Comparison of ENCODE assay signal across 26 mouse cellular contexts in the genomic region with DNA sequence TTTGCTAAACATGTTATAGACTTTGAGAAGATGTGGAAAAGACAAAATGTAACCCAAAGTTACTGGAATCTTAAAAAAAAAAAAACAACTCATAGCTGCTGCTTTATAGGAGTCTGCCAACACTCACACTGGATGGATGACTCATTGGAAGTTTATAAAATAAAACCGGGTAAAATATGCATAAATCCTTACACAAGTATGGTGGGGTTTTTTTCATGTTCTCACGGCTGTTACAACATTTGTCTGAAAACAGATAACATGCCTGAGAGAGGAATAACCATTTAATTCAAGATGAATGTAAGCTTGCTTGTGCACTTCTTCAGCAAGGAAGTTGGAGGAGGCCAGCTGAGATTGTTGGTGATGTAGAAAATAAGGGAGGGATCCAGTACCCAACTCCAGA. TPM values are rescaled to one million over a fixed set of nuclear protein-coding genes. Genes with fewer than 3 reads are reported as not detected.
DNase-seq lines count a peak whose midpoint lies in the region; ATAC-seq and TF ChIP-seq lines count a peak whose summit lies in the region.
"Had no signal": no experiment of that assay in that cellular context is flagged by ENCODE, and none has a peak within 500 bp of the region (broad histone marks: within the 10 kb centered on the region; RNA-seq: fewer than 3 reads in every experiment).

No protein-coding gene starts in this region.

- H3K4me3 ChIP-seq in heart, postnatal 0 days (ENCODE audit: low read depth, low read length): no peak overlapping the region
- H3K4me3 ChIP-seq in embryonic fibroblast, embryonic 13.5 days (ENCODE audit: insufficient read depth, low read length): no peak overlapping the region
- H3K4me3 ChIP-seq in hindbrain, embryonic 13.5 days: no peak overlapping the region
- H3K4me3 ChIP-seq: embryonic facial prominence, embryonic 15.5 days; forebrain, embryonic 12.5 days; heart, embryonic 13.5 days; intestine, embryonic 15.5 days had no signal

- peak; percentile 8 for DNase-seq in heart, postnatal 0 days (ENCODE audit: low spot score)
- DNase-seq in heart, postnatal 25 days (ENCODE audit: low spot score): no peak
- DNase-seq in 3T3-L1 (ENCODE audit: low read depth, low spot score): peak; percentile 83
- DNase-seq in Muller cell, postnatal 12 days (ENCODE audit: inconsistent ontology term): peak; percentile 17
- no peak for DNase-seq in urinary bladder, postnatal 4 days (ENCODE audit: low spot score in 2 of 2)
- DNase-seq in gastrocnemius, adult 18-20 months (ENCODE audit: low spot score): no peak
- DNase-seq: adrenal gland, adult 2 months; adrenal gland, postnatal 25 days; B cell, adult 2 months; cerebellum, adult 2 months; cerebellum, postnatal 14 days; embryo, embryonic 11 days; gastrocnemius, postnatal 36 days; heart, postnatal 10 days had no signal

- no peak for TF ChIP-seq POLR2A in embryonic fibroblast, embryonic 13.5 days (IDR thresholded peaks at IDR 0.05; ENCODE audit: low read depth, low read length)

- WGBS in heart, postnatal 0 days: 52% methylated on average over 2 of the region's 2 CpGs
- WGBS in hindbrain, embryonic 13.5 days: 86% methylated on average over 2 of the region's 2 CpGs

- TF ChIP-seq EP300 in heart, postnatal 0 days (IDR thresholded peaks at IDR 0.05; ENCODE audit: low read depth): no peak

- TF ChIP-seq CTCF in heart, postnatal 0 days (IDR thresholded peaks at IDR 0.05; ENCODE audit: low read depth): no peak
- no peak for TF ChIP-seq CTCF in embryonic fibroblast, embryonic 13.5 days (IDR thresholded peaks at IDR 0.05; ENCODE audit: borderline replicate concordance, insufficient read depth, low read length)

- H3K4me1 ChIP-seq in heart, postnatal 0 days (ENCODE audit: control insufficient read depth, insufficient read depth): no peaks in the 10 kb centered on the region
- H3K4me1 ChIP-seq in embryonic fibroblast, embryonic 13.5 days (ENCODE audit: control insufficient read depth, insufficient read depth, low read length): peaks cover 5% of the 10 kb centered on the region
- H3K4me1 ChIP-seq in hindbrain, embryonic 13.5 days (replicated peaks): no peaks in the 10 kb centered on the region; the same call in 1 of the 2 replicates
- H3K4me1 ChIP-seq: forebrain, embryonic 12.5 days; intestine, embryonic 15.5 days had no signal

- H3K27me3 ChIP-seq in heart, postnatal 0 days (ENCODE audit: control insufficient read depth, insufficient read depth, low read length): peaks cover 14% of the 10 kb centered on the region; the same call in 1 of the 2 replicates
- no peaks in the 10 kb centered on the region for H3K27me3 ChIP-seq in hindbrain, embryonic 13.5 days
- H3K27me3 ChIP-seq: embryonic facial prominence, embryonic 15.5 days; forebrain, embryonic 12.5 days; intestine, embryonic 15.5 days had no signal

- intact Hi-C loops in heart, postnatal 25 days (cut with DNase I): no loop called here

- H3K27ac ChIP-seq in heart, postnatal 0 days (ENCODE audit: low read depth): no peak overlapping the region
- H3K27ac ChIP-seq in embryonic fibroblast, embryonic 13.5 days (ENCODE audit: insufficient read depth, low read length): peak overlapping the region; percentile 89
- H3K27ac ChIP-seq in hindbrain, embryonic 13.5 days: no peak overlapping the region
- H3K27ac ChIP-seq: embryonic facial prominence, embryonic 15.5 days; forebrain, embryonic 12.5 days; heart, embryonic 13.5 days; hindbrain, embryonic 14.5 days; intestine, embryonic 15.5 days had no signal

- H3K9ac ChIP-seq in heart, postnatal 0 days (replicated peaks; ENCODE audit: low read depth, low read length): no peak overlapping the region
- H3K9ac ChIP-seq in hindbrain, embryonic 13.5 days: no peak overlapping the region
- H3K9ac ChIP-seq: embryonic facial prominence, embryonic 15.5 days; forebrain, embryonic 12.5 days; heart, embryonic 13.5 days; hindbrain, embryonic 14.5 days; intestine, embryonic 15.5 days had no signal

- no peak overlapping the region for H3K4me2 ChIP-seq in heart, postnatal 0 days (ENCODE audit: low read depth, low read length)
- no peak overlapping the region for H3K4me2 ChIP-seq in hindbrain, embryonic 13.5 days
- H3K4me2 ChIP-seq: embryonic facial prominence, embryonic 15.5 days; forebrain, embryonic 12.5 days; heart, embryonic 13.5 days; hindbrain, embryonic 14.5 days; intestine, embryonic 15.5 days had no signal

- no peaks in the 10 kb centered on the region for H3K36me3 ChIP-seq in heart, postnatal 0 days (replicated peaks; ENCODE audit: control insufficient read depth, insufficient read depth, low read length)
- H3K36me3 ChIP-seq in hindbrain, embryonic 13.5 days: no peaks in the 10 kb centered on the region
- H3K36me3 ChIP-seq: embryonic facial prominence, embryonic 15.5 days; forebrain, embryonic 12.5 days; G1E; heart, embryonic 13.5 days; intestine, embryonic 15.5 days had no signal

- ATAC-seq in heart, postnatal 0 days (ENCODE audit: insufficient read depth, low read depth): no peak
- no peak for ATAC-seq in hindbrain, embryonic 13.5 days (ENCODE audit: low FRiP score)
- ATAC-seq: activated CD4-positive, CD25-positive, alpha-beta regulatory T cell, adult 4 months; CD4-positive, CD25-positive, alpha-beta regulatory T cell, adult 4 months; intestine, embryonic 15.5 days; Patski had no signal

- no peaks in the 10 kb centered on the region for H3K9me3 ChIP-seq in heart, postnatal 0 days (replicated peaks; ENCODE audit: control insufficient read depth, low read length)
- no peaks in the 10 kb centered on the region for H3K9me3 ChIP-seq in hindbrain, embryonic 13.5 days
- H3K9me3 ChIP-seq: embryonic facial prominence, embryonic 15.5 days; forebrain, embryonic 12.5 days; G1E; heart, embryonic 13.5 days; intestine, embryonic 15.5 days had no signal

RNA-seq across cellular contexts. Expression of a gene that starts 17.6 kb away (rescaled TPM):
- total RNA-seq in heart, postnatal 0 days (2014; rRNA removed; ENCODE audit: low replicate concordance): 107 and 146 TPM in 2 replicates
- polyA plus RNA-seq in heart, postnatal 0 days (2015; fragmentation: Nextera tagmentation; extraction: Ambion mirVana): 42.9 TPM in 2 replicates
- 10 to 100 TPM; 32.2 to 41.4 TPM for total RNA-seq in heart, postnatal 25 days (2021)
- polyA plus RNA-seq in embryonic fibroblast, embryonic 13.5 days (2011; ENCODE audit: insufficient read length, low read depth, missing spikeins): 72.7 and 81.9 TPM in 2 replicates
- polyA plus RNA-seq in hindbrain, embryonic 13.5 days (2015; fragmentation: Nextera tagmentation; extraction: Ambion mirVana): 26.5 and 30.0 TPM in 2 replicates
- 10 to 100 TPM; 14.2 to 15.3 TPM for total RNA-seq in gastrocnemius, adult 18-20 months (2021)
- total RNA-seq: common myeloid progenitor, adult 5-6 weeks had no signal
- polyA plus RNA-seq: activated CD4-positive, CD25-positive, alpha-beta regulatory T cell, adult 4 months; G1E had no signal

Comparison
In these comparisons a context has a peak if more than half of its experiments do, and no peak if none do; other contexts are left out.
1. DNase-seq: peak in heart, postnatal 0 days (single experiment), 3T3-L1 (single experiment) and Muller cell, postnatal 12 days (single experiment); none in heart, postnatal 25 days (single experiment), urinary bladder, postnatal 4 days (0 of 2) and gastrocnemius, adult 18-20 months (single experiment).